Mouse (Mus musculus): Measurements from ENCODE around the gene Tmem258. TPM values are rescaled to one million over a fixed set of nuclear protein-coding genes. Genes with fewer than 3 reads are reported as not detected.

Gene Tmem258
- polyA plus RNA-seq, 1 experiment from 2014 or later: 311 TPM

DNA sequence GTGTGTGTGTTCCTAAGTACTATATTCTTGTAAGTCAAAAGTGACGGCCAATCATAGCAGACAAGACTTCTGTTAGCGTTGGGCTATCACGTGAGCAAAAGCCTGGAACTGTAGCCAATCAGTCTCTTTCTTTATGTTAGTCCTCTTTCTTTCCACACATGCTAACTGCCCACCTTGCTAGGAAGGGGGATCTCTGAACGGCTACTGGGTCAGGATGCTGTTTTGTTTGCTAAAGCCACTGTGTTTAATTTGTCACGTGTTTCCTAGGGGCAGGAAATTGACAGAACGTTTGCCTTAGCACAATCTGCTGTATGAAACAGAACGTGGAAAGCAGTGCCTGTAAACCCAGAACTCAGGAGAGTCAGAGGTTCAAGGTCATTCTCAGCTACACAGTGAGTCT lies 21.7 kb upstream of the Tmem258 start:
- H3K27me3 ChIP-seq (replicated peaks; ENCODE audit: control insufficient read depth, insufficient read depth, low read length): no peaks in the 10 kb centered on the region
- peaks cover 7% of the 10 kb centered on the region for H3K36me3 ChIP-seq (ENCODE audit: control insufficient read depth, insufficient read depth, low read length)
- peak overlapping the region; percentile 86 for H3K4me3 ChIP-seq (ENCODE audit: low read length)
- WGBS: 18% methylated on average over 7 of the region's 7 CpGs
- ATAC-seq: peak; percentile 3; the same call in 1 of the 2 replicates
- H3K4me1 ChIP-seq (ENCODE audit: control insufficient read depth, insufficient read depth, low read depth, low read length): peaks cover 24% of the 10 kb centered on the region
- H3K27ac ChIP-seq (ENCODE audit: low read depth, low read length): peak overlapping the region; percentile 97
- peak overlapping the region; percentile 73 for H3K4me2 ChIP-seq (ENCODE audit: low read length)
- H3K9ac ChIP-seq (ENCODE audit: low read depth, low read length): peak overlapping the region; percentile 95; the same call in 1 of the 2 replicates
- no peaks in the 10 kb centered on the region for H3K9me3 ChIP-seq (ENCODE audit: control insufficient read depth, low read length)

DNA sequence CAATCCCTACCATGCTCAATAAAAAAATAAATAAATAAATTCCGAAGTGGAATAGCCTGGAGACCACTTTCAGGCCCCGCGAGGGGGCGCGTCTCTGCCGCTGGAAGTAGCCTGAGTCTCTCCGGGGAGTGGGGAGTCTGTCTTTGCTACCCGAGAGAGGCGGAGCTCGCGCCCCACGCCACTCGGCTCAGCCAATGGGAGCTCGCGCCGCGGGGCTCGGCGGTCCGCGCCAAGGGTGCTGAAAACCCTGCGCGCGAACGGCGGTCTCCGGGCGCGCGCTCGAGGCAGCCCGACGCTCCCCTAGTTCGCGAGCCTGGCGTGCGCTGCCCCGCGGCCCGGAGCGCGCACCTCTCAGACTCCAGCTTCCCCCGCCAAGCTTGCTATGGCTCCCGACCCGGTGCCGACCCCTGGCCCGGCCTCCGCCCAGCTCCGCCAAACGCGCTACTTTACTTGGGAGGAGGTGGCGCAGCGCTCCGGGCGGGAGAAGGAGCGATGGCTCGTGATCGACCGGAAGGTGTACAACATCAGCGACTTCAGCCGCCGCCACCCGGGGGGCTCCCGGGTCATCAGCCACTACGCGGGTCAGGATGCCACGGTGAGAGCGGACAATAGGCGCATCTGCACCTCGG lies 21.0 kb upstream of the Tmem258 start, which contains the start of gene Fads1:
Gene Fads1 (plus strand): TSS at position 219 of the 629 bp plus-strand sequence.
- Histone ChIP-seq H3K36me3 (ENCODE audit: control insufficient read depth, insufficient read depth, low read length) (peaks cover 10% of the 10 kb centered on the region), H3K27me3 (replicated peaks; ENCODE audit: control insufficient read depth, insufficient read depth, low read length) (no peaks in the 10 kb centered on the region), H3K27ac (ENCODE audit: low read depth, low read length) (peak within 1 kb of the TSS; percentile 97), H3K4me1 (ENCODE audit: control insufficient read depth, insufficient read depth, low read depth, low read length) (peaks cover 31% of the 10 kb centered on the region), H3K4me3 (ENCODE audit: low read length) (peak within 1 kb of the TSS; percentile 86), H3K9ac (ENCODE audit: low read depth, low read length) (peak within 1 kb of the TSS; percentile 95), H3K9me3 (ENCODE audit: control insufficient read depth, low read length) (no peaks in the 10 kb centered on the region), H3K4me2 (ENCODE audit: low read length) (peak within 1 kb of the TSS; percentile 73)
- under 1% methylated on average over 69 of the region's 70 CpGs for WGBS
- ATAC-seq: peak; percentile 96

DNA sequence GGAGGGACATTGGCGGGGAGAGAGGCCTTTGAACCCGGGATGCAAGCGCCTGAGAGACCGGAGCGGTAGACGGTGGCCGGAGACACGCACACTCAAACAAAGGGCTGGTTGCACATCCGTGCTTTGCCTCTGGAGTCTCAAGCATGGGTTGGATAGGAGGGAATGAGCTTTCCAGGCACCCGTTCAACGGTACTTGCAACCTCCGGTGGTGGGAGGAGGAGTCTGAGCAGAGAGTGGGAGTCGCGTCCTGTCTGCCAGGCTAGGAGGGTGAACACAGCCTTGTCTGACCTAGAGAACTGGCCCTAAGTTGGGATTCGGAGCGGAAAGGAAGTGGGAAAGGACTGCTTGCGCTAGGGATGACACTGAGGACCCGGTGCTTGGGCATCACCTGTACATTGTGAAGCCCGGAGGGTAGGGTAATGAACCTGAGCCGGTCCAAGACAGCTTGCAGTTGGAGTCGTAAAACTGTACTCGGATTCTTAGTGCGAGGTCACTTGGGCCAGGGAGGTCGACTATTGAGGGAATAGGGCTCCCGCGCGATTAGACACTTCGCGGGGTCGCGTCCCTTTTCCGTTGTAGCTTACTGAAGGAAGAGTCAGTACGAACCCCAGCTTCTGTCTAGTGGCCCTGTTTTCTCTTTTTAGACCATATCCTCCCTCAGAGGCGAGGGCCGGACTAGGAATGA lies 20.4 kb upstream of the Tmem258 start:
- under 1% methylated on average over 35 of the region's 35 CpGs for WGBS

DNA sequence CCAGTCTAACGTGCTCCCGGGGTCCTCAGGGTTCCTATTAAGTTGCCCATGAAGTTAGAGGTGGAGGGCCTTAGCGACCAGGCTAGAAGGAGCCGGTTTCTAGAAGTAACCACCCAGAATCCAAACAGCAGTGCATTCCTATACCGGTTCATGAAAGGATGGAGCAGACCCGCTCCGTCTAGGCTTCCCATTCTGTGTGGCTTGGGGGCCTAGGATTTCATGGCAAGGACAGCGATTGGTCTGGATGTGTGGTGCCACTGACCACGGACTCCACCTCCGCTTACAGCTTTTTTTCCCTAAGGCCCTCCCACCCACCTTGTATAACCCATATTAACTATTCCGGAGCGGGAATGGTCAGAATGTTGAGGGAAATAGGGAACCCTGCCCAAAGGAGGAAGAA lies 19.7 kb upstream of the Tmem258 start:
- Histone ChIP-seq H3K9ac (ENCODE audit: low read depth, low read length) (peak overlapping the region; percentile 95), H3K36me3 (ENCODE audit: control insufficient read depth, insufficient read depth, low read length) (peaks cover 15% of the 10 kb centered on the region), H3K4me1 (ENCODE audit: control insufficient read depth, insufficient read depth, low read depth, low read length) (peaks cover 44% of the 10 kb centered on the region), H3K4me3 (ENCODE audit: low read length) (peak overlapping the region; percentile 86), H3K4me2 (ENCODE audit: low read length) (peak overlapping the region; percentile 73), H3K27ac (ENCODE audit: low read depth, low read length) (peak overlapping the region; percentile 97), H3K9me3 (ENCODE audit: control insufficient read depth, low read length) (no peaks in the 10 kb centered on the region), H3K27me3 (replicated peaks; ENCODE audit: control insufficient read depth, insufficient read depth, low read length) (no peaks in the 10 kb centered on the region)
- 4% methylated on average over 12 of the region's 12 CpGs for WGBS
- peak; percentile 24 for ATAC-seq

More for the DNA sequence above, 20.4 kb upstream of the Tmem258 start:
- Histone ChIP-seq H3K4me3 (ENCODE audit: low read length) (peak overlapping the region; percentile 86), H3K4me2 (ENCODE audit: low read length) (peak overlapping the region; percentile 73), H3K36me3 (ENCODE audit: control insufficient read depth, insufficient read depth, low read length) (peaks cover 11% of the 10 kb centered on the region), H3K9me3 (ENCODE audit: control insufficient read depth, low read length) (no peaks in the 10 kb centered on the region), H3K9ac (ENCODE audit: low read depth, low read length) (peak overlapping the region; percentile 95), H3K27me3 (replicated peaks; ENCODE audit: control insufficient read depth, insufficient read depth, low read length) (no peaks in the 10 kb centered on the region), H3K4me1 (ENCODE audit: control insufficient read depth, insufficient read depth, low read depth, low read length) (peaks cover 37% of the 10 kb centered on the region), H3K27ac (ENCODE audit: low read depth, low read length) (peak overlapping the region; percentile 97)
- ATAC-seq: peak; percentile 66

DNA sequence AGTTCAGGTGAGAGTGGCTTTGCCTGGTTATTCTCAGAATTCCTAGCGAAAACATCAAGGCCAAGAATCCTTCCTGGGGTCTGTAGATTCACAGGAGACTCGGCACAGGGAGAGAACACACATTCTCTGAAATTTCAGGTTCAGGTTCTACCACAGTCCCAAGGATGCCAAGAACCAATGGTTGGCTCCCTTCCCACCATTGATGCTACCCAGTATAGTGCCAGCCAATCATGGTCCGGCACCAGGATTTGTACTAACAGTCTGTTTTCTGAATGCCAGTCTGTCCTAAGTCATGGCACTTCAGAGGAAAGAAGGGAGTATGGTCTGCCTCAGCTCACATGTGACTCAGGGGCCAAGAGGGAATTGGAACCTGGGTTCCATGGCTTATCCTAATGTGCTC lies 17.9 kb upstream of the Tmem258 start:
- Histone ChIP-seq H3K9ac (ENCODE audit: low read depth, low read length) (no peak overlapping the region), H3K27ac (ENCODE audit: low read depth, low read length) (no peak overlapping the region), H3K36me3 (ENCODE audit: control insufficient read depth, insufficient read depth, low read length) (peaks cover 28% of the 10 kb centered on the region), H3K4me3 (ENCODE audit: low read length) (no peak overlapping the region), H3K4me2 (ENCODE audit: low read length) (no peak overlapping the region), H3K27me3 (replicated peaks; ENCODE audit: control insufficient read depth, insufficient read depth, low read length) (no peaks in the 10 kb centered on the region), H3K9me3 (ENCODE audit: control insufficient read depth, low read length) (no peaks in the 10 kb centered on the region), H3K4me1 (ENCODE audit: control insufficient read depth, insufficient read depth, low read depth, low read length) (peaks cover 45% of the 10 kb centered on the region)
- no peak for ATAC-seq
- WGBS: 83% methylated on average over 3 of the region's 3 CpGs

DNA sequence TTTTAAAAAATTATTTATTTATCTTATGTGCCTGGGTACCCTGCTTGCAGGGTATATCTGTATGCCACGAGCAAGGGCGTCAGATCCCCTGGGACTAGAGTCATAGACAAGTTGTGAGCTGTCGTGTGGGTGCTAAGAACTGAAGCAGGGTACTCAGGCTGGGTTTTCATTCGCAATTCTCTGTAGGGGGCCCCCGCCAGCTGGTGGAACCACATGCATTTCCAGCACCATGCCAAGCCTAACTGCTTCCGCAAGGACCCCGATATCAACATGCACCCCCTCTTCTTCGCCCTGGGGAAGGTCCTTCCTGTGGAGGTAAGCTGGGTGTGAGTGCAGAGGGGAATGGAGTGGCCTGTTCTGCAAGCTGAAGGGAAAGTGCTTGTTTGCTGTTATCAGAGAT lies 17.2 kb upstream of the Tmem258 start:
- H3K4me2 ChIP-seq (ENCODE audit: low read length): no peak overlapping the region
- H3K27me3 ChIP-seq (replicated peaks; ENCODE audit: control insufficient read depth, insufficient read depth, low read length): no peaks in the 10 kb centered on the region
- no peak overlapping the region for H3K9ac ChIP-seq (ENCODE audit: low read depth, low read length)
- no peak for ATAC-seq
- H3K4me3 ChIP-seq (ENCODE audit: low read length): no peak overlapping the region
- H3K27ac ChIP-seq (ENCODE audit: low read depth, low read length): no peak overlapping the region
- H3K4me1 ChIP-seq (ENCODE audit: control insufficient read depth, insufficient read depth, low read depth, low read length): peaks cover 45% of the 10 kb centered on the region
- no peaks in the 10 kb centered on the region for H3K9me3 ChIP-seq (ENCODE audit: control insufficient read depth, low read length)
- H3K36me3 ChIP-seq (ENCODE audit: control insufficient read depth, insufficient read depth, low read length): peaks cover 31% of the 10 kb centered on the region
- WGBS: 88% methylated on average over 8 of the region's 8 CpGs

DNA sequence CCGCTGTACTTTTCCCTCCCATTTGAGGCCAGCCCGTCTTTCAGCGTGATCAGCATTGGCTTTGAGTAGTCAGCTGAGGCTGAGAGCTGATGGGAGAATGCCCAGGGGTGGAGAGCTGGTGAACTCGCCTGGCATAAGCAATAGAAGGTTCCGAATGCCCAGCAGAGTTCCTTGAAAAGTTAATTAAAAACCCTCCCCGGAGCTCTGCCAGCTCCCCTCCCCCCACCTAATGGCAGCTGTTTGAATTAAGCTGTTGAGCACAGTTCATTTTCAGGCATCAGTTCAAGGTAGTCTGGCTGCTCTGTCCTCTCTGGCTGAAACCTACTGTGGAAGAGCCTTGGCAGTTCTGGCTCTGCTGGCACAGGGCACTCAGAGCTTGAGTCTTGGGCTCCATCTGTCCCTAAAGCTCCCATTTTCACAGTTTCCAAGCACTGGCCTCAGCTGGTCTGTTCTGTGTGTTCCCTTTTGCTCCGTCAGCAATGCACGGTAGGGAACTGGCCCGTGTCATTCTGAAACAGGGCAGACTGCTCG lies 15.5 kb upstream of the Tmem258 start:
- WGBS: 38% methylated on average over 10 of the region's 10 CpGs

DNA sequence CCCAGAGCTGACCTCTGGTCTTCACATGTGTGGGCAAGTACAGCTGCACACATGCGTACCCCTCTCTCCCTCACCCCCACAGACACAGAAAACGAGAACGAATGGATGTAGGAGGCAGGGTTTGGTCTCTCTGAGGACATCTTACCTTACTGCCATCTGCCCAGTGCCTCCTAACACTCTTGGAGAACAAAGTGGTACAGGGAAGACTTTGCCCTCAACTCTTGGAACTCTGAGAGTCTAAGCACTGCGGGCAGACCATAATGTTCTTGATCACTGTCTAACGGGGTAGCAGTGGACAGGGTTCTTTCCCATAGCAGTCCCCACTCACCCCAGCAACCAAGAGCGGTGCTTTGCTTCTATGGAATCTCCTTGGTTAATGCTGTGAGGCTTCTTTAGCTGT lies 14.8 kb upstream of the Tmem258 start:
- Histone ChIP-seq H3K27me3 (replicated peaks; ENCODE audit: control insufficient read depth, insufficient read depth, low read length) (no peaks in the 10 kb centered on the region), H3K36me3 (ENCODE audit: control insufficient read depth, insufficient read depth, low read length) (peaks cover 51% of the 10 kb centered on the region), H3K4me3 (ENCODE audit: low read length) (no peak overlapping the region), H3K27ac (ENCODE audit: low read depth, low read length) (peak overlapping the region; percentile 71), H3K9ac (ENCODE audit: low read depth, low read length) (no peak overlapping the region), H3K9me3 (ENCODE audit: control insufficient read depth, low read length) (no peaks in the 10 kb centered on the region), H3K4me1 (ENCODE audit: control insufficient read depth, insufficient read depth, low read depth, low read length) (peaks cover 45% of the 10 kb centered on the region), H3K4me2 (ENCODE audit: low read length) (no peak overlapping the region)
- no peak for ATAC-seq
- WGBS: 88% methylated on average over 6 of the region's 6 CpGs

More for the DNA sequence above, 15.5 kb upstream of the Tmem258 start:
- no peak overlapping the region for H3K4me3 ChIP-seq (ENCODE audit: low read length)
- H3K9me3 ChIP-seq (ENCODE audit: control insufficient read depth, low read length): no peaks in the 10 kb centered on the region
- ATAC-seq: peak; percentile 89
- peak overlapping the region; percentile 71 for H3K27ac ChIP-seq (ENCODE audit: low read depth, low read length)
- no peaks in the 10 kb centered on the region for H3K27me3 ChIP-seq (replicated peaks; ENCODE audit: control insufficient read depth, insufficient read depth, low read length)
- H3K4me2 ChIP-seq (ENCODE audit: low read length): no peak overlapping the region
- H3K9ac ChIP-seq (ENCODE audit: low read depth, low read length): no peak overlapping the region
- peaks cover 44% of the 10 kb centered on the region for H3K36me3 ChIP-seq (ENCODE audit: control insufficient read depth, insufficient read depth, low read length)
- H3K4me1 ChIP-seq (ENCODE audit: control insufficient read depth, insufficient read depth, low read depth, low read length): peaks cover 45% of the 10 kb centered on the region

DNA sequence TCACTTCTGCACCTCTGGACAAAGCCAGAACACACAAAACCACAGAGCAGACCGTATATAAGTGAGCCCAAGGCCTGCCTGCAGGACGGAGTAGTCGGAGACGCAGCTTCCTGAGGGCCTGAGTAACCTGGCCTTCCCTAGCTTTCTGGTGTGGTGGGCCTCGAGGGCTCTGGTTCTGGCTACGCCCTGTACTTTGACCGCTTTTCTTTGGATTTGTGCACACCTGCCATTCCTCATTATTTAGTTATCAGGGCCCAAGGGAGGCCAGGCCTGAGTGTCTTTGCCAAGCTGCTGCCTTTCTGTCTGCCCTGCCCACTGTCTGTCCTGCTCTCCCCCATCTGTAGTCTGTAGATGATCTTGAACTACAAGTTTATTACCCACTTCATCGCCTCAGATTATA lies 13.9 kb upstream of the Tmem258 start:
- Histone ChIP-seq H3K4me3 (ENCODE audit: low read length) (no peak overlapping the region), H3K4me1 (ENCODE audit: control insufficient read depth, insufficient read depth, low read depth, low read length) (peaks cover 36% of the 10 kb centered on the region), H3K9me3 (ENCODE audit: control insufficient read depth, low read length) (no peaks in the 10 kb centered on the region), H3K9ac (ENCODE audit: low read depth, low read length) (no peak overlapping the region), H3K36me3 (ENCODE audit: control insufficient read depth, insufficient read depth, low read length) (peaks cover 56% of the 10 kb centered on the region), H3K27me3 (replicated peaks; ENCODE audit: control insufficient read depth, insufficient read depth, low read length) (no peaks in the 10 kb centered on the region), H3K4me2 (ENCODE audit: low read length) (no peak overlapping the region), H3K27ac (ENCODE audit: low read depth, low read length) (0 out of 2 replicates have a peak overlapping the region, but pooled peaks have one; percentile 16)
- 85% methylated on average over 8 of the region's 8 CpGs for WGBS
- no peak for ATAC-seq
